Mouse (Mus musculus): ENCODE data around the gene Tedc1.

The Tedc1 gene

GRCm38 (mm10) chr12:113205251-113205942, 49.2 kb downstream of the Tedc1 start:
- DNase-seq = no peak

- DNase-seq = no peak
Measured at GRCm38 (mm10) chr12:113207737-113208136, 51.5 kb downstream of the Tedc1 start.

- DNase-seq = no peak
Measured at GRCm38 (mm10) chr12:113210586-113211378, 54.6 kb downstream of the Tedc1 start.

GRCm38 (mm10) chr12:113211772-113212171, 55.6 kb downstream of the Tedc1 start:
- DNase-seq = no peak

- no peak for DNase-seq
Measured at GRCm38 (mm10) chr12:113212326-113212924, 56.2 kb downstream of the Tedc1 start.

- DNase-seq = no peak
Measured at GRCm38 (mm10) chr12:113213226-113213625, 57.0 kb downstream of the Tedc1 start.

GRCm38 (mm10) chr12:113214072-113214808, 58.0 kb downstream of the Tedc1 start:
- DNase-seq = no peak

GRCm38 (mm10) chr12:113214972-113215666, 58.9 kb downstream of the Tedc1 start:
- DNase-seq = no peak

Data from layer of hippocampus, adult 9-11 months (tissue).